Mouse (Mus musculus): Measurements from ENCODE around the gene Notch2.

- TF ChIP-seq EP300 (IDR thresholded peaks at IDR 0.05; ENCODE audit: low read depth) (no peak), CTCF (IDR thresholded peaks at IDR 0.05; ENCODE audit: low read depth) (peak; percentile 29; the same call in 1 of the 2 replicates)
Observed at GRCm38 (mm10) chr3:98020431-98021229, 7.3 kb downstream of the Notch2 start.
